Mouse (Mus musculus) C2C12 (cell line): ENCODE measurements around the gene Mctp1. TPM values are rescaled to one million over a fixed set of nuclear protein-coding genes. Genes with fewer than 3 reads are reported as not detected.

Source experiments
- H3K27me3 ChIP-seq: one replicate; pipeline ENCODE4 v1.6.1; 2011; ENCODE audit not compliant: control insufficient read depth, insufficient read depth, insufficient read length
- H3K36me3 ChIP-seq: one replicate; pipeline ENCODE4 v1.6.1; 2011; ENCODE audit not compliant: control insufficient read depth, insufficient read depth
- H3K4me3 ChIP-seq: one replicate; pipeline ENCODE4 v1.5.1; 2011; ENCODE audit warnings: mild to moderate bottlenecking, control low read depth; ENCODE audit not compliant: poor library complexity, insufficient read depth, severe bottlenecking
- H3K79me2 ChIP-seq: one replicate; pipeline ENCODE4 v1.6.1; 2011; ENCODE audit not compliant: control insufficient read depth, insufficient read depth
- H3K79me3 ChIP-seq: one replicate; pipeline ENCODE4 v1.6.1; 2011; ENCODE audit warnings: low read depth, control low read depth
- H3ac ChIP-seq: one replicate; pipeline ENCODE3; 2011; ENCODE audit warnings: low read depth; ENCODE audit not compliant: control insufficient read depth, insufficient read length
- CEBPB ChIP-seq: IDR thresholded peaks from one replicate; pipeline ENCODE4 v1.6.1; 2011; ENCODE audit warnings: low read depth, mild to moderate bottlenecking, control low read depth, moderate library complexity
- CTCF ChIP-seq: IDR thresholded peaks from one replicate; pipeline ENCODE4 v1.5.1; 2011; ENCODE audit not compliant: control insufficient read depth, insufficient read depth, insufficient read length
- FOSL1 ChIP-seq: IDR thresholded peaks from one replicate; pipeline ENCODE4 v1.8.0; 2011; ENCODE audit warnings: mild to moderate bottlenecking, low read length; ENCODE audit not compliant: poor library complexity, insufficient read depth, severe bottlenecking
- MAX ChIP-seq: IDR thresholded peaks from one replicate; pipeline ENCODE4 v1.6.1; 2011; ENCODE audit warnings: mild to moderate bottlenecking, control low read depth
- MYOD1 ChIP-seq: IDR thresholded peaks from one replicate; pipeline ENCODE4 v1.6.1; 2011; ENCODE audit warnings: low read depth; ENCODE audit not compliant: control insufficient read depth, insufficient read length
- MYOG ChIP-seq: IDR thresholded peaks from one replicate; pipeline ENCODE4 v1.6.1; 2011; ENCODE audit not compliant: control insufficient read depth, insufficient read length; ENCODE audit errors: extremely low read depth
- USF1 ChIP-seq: IDR thresholded peaks from one replicate; pipeline ENCODE4 v1.6.1; 2011; ENCODE audit warnings: low read depth, mild to moderate bottlenecking, control low read depth, moderate library complexity
- polyA plus RNA-seq: library from polyadenylated mRNA; unstranded; fragments of >200 nt; fragmentation: generic; extraction: Trizol; gene quantifications from one replicate; pipeline ENCODE4 v1.2.1, GENCODE M21; 2012; ENCODE audit warnings: missing spikeins

Gene Mctp1
- polyA plus RNA-seq, 1 experiment = 0.36 TPM

GRCm38 (mm10) chr13:76926851-76927250, 542.5 kb downstream of the Mctp1 start:
- Histone ChIP-seq H3K79me2 (no peaks in the 10 kb centered on the region), H3K27me3 (no peaks in the 10 kb centered on the region), H3K4me3 (no peak overlapping the region), H3K79me3 (no peaks in the 10 kb centered on the region), H3K36me3 (no peaks in the 10 kb centered on the region), H3ac (no peak overlapping the region)
- TF ChIP-seq USF1 (no peak), CTCF (no peak), FOSL1 (no peak), MAX (no peak), MYOD1 (no peak), MYOG (no peak), CEBPB (no peak)

- Histone ChIP-seq H3K79me3 (no peaks in the 10 kb centered on the region), H3ac (no peak overlapping the region), H3K4me3 (no peak overlapping the region), H3K79me2 (no peaks in the 10 kb centered on the region), H3K36me3 (no peaks in the 10 kb centered on the region), H3K27me3 (no peaks in the 10 kb centered on the region)
- TF ChIP-seq FOSL1 (no peak), USF1 (no peak), MYOD1 (no peak), MYOG (no peak), CTCF (no peak), MAX (no peak), CEBPB (no peak)
Observed at GRCm38 (mm10) chr13:76927875-76928440, 543.6 kb downstream of the Mctp1 start.

- TF ChIP-seq CTCF (no peak), CEBPB (no peak), USF1 (no peak), MYOG (no peak), MYOD1 (no peak), MAX (no peak), FOSL1 (no peak)
- H3K4me3 ChIP-seq = no peak overlapping the region
- H3K79me2 ChIP-seq = no peaks in the 10 kb centered on the region
- H3ac ChIP-seq = no peak overlapping the region
- no peaks in the 10 kb centered on the region for H3K27me3 ChIP-seq
- H3K36me3 ChIP-seq = no peaks in the 10 kb centered on the region
- no peaks in the 10 kb centered on the region for H3K79me3 ChIP-seq
Observed at GRCm38 (mm10) chr13:76929152-76929551, 544.8 kb downstream of the Mctp1 start.

- no peaks in the 10 kb centered on the region for H3K79me2 ChIP-seq
- H3ac ChIP-seq = no peak overlapping the region
- no peaks in the 10 kb centered on the region for H3K79me3 ChIP-seq
- H3K36me3 ChIP-seq = no peaks in the 10 kb centered on the region
- no peak for TF ChIP-seq FOSL1
- TF ChIP-seq MAX = no peak
- TF ChIP-seq CEBPB = no peak
- no peak for TF ChIP-seq USF1
- TF ChIP-seq MYOG = no peak
- TF ChIP-seq CTCF = no peak
- no peak for TF ChIP-seq MYOD1
- H3K27me3 ChIP-seq = no peaks in the 10 kb centered on the region
- no peak overlapping the region for H3K4me3 ChIP-seq
Observed at GRCm38 (mm10) chr13:76932933-76933332, 548.6 kb downstream of the Mctp1 start.

GRCm38 (mm10) chr13:76949234-76949633, 564.9 kb downstream of the Mctp1 start:
- Histone ChIP-seq H3K79me2 (no peaks in the 10 kb centered on the region), H3K36me3 (no peaks in the 10 kb centered on the region)
- TF ChIP-seq CTCF = no peak

GRCm38 (mm10) chr13:76967588-76967987, 583.3 kb downstream of the Mctp1 start:
- H3K36me3 ChIP-seq = no peaks in the 10 kb centered on the region
- TF ChIP-seq FOSL1 = no peak
- no peak for TF ChIP-seq MYOG
- TF ChIP-seq CEBPB = no peak
- no peak for TF ChIP-seq MAX
- H3K79me2 ChIP-seq = no peaks in the 10 kb centered on the region
- no peaks in the 10 kb centered on the region for H3K79me3 ChIP-seq
- H3K27me3 ChIP-seq = no peaks in the 10 kb centered on the region
- H3ac ChIP-seq = no peak overlapping the region
- H3K4me3 ChIP-seq = no peak overlapping the region

More at GRCm38 (mm10) chr13:76949234-76949633, 564.9 kb downstream of the Mctp1 start:
- Histone ChIP-seq H3K4me3 (no peak overlapping the region), H3K27me3 (no peaks in the 10 kb centered on the region), H3K79me3 (no peaks in the 10 kb centered on the region), H3ac (no peak overlapping the region)
